Mouse (Mus musculus) fat pad, adult 2 months (tissue): ENCODE results near the gene Tmem81.
"Not testable (repeated sequence)": the region's sequence is repeated elsewhere in the genome, so short reads cannot be mapped to it uniquely, and the experiment has no call there.

Source experiments
- DNase-seq: peaks from one replicate; pipeline ENCODE4 v3.0.0-alpha.2; 2011; ENCODE audit warnings: low read depth, low spot score; ENCODE audit errors: extremely low read depth

Gene Tmem81

GRCm38 (mm10) chr1:132506058-132506457, at the start of gene Tmem81:
Tmem81 (plus strand) TSS chr1:132506230.
- DNase-seq, result no peak

GRCm38 (mm10) chr1:132464651-132465050, 41.4 kb upstream of the Tmem81 start:
- DNase-seq, result no peak

GRCm38 (mm10) chr1:132468926-132469325, 37.1 kb upstream of the Tmem81 start:
- DNase-seq, result no peak

DNA sequence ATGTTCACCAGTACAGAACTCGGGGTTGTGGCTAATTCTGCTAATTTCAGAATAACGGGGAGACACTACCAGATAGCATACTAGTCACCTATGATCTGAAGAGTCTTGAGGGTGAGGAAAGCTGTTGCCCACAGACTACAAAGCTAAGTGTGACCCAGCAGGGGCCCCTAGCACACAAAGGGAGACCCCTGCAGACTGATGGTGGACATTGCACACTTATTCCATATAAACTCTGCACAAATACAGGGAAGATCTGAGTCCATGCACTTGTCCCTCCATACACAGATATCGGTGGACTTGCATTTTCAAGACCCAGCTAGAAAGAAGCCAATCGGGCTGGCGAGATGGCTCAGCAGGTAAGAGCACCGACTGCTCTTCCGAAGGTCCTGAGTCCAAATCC, 36.5 kb upstream of the Tmem81 start:
- DNase-seq, result no peak

GRCm38 (mm10) chr1:132470031-132470430, 36.0 kb upstream of the Tmem81 start:
- not testable (repeated sequence) for DNase-seq

GRCm38 (mm10) chr1:132471032-132471431, 35.0 kb upstream of the Tmem81 start:
- DNase-seq, result no peak

DNA sequence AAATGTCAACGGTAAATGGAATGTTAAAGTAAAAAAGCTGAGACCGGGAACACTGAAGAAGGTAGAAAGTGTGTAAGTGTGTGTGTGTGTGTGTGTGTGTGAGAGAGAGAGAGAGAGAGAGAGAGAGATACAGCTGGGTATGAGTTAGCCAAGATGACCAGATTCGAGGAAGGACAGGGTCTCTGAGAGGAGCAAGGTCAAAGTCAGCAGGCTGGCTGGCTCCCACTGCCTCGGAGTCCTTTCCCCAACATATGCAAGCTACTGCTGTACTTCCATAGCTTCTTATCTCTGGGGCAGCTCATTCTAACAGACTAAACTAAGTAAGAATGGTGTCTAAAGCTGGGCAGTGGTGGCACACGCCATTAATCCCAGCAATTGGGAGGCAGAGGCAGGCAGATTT, 34.5 kb upstream of the Tmem81 start:
- no peak for DNase-seq

DNA sequence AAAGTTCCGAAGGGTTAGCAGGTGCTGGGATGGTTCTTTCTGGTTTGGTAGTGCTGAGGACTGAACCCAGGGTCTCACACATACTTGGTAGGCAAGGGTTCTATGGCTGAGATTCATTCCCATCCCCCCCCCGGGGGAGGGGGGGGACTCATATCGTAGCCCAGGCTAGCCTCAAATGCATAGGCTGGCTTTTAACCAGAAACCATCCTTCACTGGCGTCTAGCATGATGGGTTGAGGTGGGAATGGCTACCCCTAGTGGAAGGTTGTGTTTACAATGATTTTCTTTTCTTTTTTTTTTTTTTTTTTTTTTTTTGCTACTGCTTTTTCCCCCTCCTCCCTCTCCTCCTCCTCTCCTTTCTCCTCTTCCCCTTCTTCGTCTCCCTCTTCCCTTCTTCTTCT, 33.5 kb upstream of the Tmem81 start:
- DNase-seq, result no peak

DNA sequence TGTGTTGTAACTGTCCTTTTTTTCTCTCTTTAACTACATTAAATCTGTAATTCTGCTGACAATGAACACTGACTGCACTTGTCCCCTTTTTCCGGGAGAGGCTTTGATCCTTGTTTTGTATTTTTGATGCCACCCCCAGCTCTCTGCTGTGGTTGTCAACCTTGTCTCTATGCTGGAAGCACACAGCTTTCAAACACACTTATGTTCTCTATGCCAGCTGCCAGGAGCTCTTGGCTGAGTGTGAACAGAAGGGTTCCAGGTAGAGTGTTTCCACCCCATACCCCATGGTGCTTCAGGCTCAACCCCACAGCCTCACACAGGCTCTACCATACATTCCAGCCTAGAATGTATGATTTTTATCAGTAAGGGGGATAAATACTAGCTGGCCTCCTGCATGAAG, 31.5 kb upstream of the Tmem81 start:
- DNase-seq, result no peak

DNA sequence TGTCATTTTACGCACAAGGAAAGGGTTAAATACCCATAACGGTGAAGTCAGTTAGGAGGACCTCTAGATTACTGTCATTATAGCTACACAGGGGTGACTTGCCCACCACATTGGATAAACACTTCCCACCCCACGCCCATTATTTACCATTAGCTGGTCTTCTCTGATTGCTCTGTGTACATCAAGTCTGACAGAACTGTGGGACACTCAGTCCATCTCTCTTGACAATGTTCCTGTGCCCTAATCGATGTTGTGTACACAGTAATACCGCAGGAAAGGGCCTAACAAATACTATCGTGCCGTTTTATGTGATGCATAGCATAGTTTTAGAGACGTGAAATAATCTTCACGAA, 29.5 kb upstream of the Tmem81 start:
- no peak for DNase-seq

GRCm38 (mm10) chr1:132476928-132477691, 28.9 kb upstream of the Tmem81 start, which contains the start of gene Rbbp5:
Rbbp5 (plus strand) TSS chr1:132477365.
- DNase-seq, result no peak

DNA sequence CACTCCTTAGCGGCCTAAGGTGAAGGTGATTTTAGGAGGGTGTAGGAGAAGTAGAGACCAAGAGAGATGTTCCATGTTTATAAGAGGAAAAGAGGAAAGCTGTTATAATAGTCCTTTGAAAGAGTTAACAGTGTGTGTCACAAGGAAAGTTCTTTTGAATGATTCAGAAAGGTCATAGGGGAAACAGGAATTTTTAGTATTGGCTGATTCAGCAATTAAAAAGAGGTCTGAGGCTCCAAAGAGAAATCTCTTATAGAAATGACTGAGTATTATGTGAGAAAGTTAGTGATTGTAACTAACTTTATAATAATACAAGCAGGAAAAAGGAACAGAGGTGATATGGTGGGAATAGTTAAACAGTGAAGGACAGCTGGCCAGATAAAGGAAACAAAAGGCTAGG, 26.6 kb upstream of the Tmem81 start:
- no peak for DNase-seq

- DNase-seq, result no peak
Observed at GRCm38 (mm10) chr1:132481619-132482018, 24.4 kb upstream of the Tmem81 start.

- no peak for DNase-seq
Observed at GRCm38 (mm10) chr1:132483234-132483633, 22.8 kb upstream of the Tmem81 start.

GRCm38 (mm10) chr1:132483759-132484158, 22.3 kb upstream of the Tmem81 start:
- DNase-seq, result no peak

DNA sequence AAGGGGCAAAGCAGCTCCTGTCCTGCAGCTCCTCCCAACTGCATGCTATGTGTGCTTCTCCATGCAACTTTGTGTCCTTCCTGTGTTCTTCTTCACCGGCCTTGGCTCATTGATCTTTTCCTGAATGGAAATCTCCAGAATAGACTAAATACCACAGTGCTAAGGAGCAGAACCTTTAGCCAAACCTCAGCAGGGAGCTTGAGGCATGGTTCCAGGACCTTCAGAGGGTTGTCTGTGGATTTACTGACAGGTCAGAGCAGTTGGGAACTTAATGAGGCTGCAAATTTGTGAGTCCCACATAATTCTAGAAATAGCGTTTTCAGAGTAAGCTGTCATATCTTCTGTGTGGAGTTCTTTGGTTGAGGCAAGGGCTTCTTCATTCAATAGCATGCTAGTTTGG, 5.5 kb upstream of the Tmem81 start:
- DNase-seq, result no peak

DNA sequence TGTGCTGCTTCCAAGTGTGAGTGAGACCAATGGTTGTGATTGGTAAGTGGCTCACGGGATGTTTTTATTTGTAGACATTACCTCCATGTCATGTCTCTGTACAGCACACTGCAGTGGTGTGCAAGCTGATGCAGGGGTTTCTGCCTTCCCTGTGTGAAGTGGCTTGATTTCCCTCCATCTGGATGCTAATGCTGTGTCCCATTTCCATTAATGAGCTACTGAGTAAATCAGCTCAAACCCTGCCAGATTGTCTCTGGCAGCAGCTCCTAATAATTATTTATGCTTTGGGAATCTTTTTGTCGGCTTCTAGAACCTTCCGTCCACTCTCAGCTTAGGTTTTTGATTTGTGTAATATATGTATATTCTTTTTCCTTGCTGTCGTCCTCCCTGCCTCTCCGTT, 875 bp upstream of the Tmem81 start:
- no peak for DNase-seq

GRCm38 (mm10) chr1:132506656-132507055, 626 bp downstream of the Tmem81 start:
- DNase-seq, result no peak

GRCm38 (mm10) chr1:132509771-132510170, 3.7 kb downstream of the Tmem81 start:
- DNase-seq, result no peak

- no peak for DNase-seq
Observed at GRCm38 (mm10) chr1:132511521-132511920, 5.5 kb downstream of the Tmem81 start.

DNA sequence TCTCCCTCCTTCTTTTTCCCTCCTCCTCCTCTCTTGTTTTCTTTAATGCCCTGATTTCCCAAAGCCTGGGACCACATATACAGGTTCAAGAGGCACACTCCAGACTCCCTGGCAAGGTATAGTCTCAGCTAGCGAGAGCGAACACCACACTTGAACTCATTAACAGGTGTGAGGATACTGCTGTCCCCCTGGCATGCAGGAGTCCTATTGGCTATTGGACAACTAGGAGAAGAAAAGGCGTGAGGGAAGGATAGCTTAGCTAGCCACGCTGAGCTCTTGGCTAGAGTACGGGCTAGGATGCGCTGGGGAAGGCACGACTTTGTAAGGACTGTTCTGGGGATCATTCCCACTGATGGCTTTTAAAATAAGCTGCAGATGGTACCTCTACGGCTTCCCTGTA, 6.1 kb downstream of the Tmem81 start:
- no peak for DNase-seq

DNA sequence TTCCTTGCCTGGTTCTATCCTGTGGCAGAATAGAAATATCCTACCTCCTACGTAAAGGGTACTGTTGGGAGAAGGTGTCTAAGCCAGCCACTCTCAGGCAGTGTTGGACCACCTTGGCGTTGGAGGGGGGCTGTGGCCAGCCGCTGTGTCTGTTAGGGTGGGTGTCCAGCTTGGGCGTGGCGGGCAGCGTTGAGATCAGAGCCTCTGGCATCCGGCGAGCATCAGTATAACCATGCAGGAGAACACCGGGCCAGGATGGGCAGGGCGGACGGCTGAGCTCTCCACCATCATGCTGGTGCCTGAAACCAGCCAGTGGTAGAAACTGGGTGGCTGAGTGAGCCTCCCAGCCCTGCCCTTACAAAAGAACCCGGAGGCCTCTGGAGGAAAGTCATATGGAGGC, 9.3 kb downstream of the Tmem81 start:
- DNase-seq, result no peak

GRCm38 (mm10) chr1:132516776-132517175, 10.7 kb downstream of the Tmem81 start:
- no peak for DNase-seq
